Mouse (Mus musculus) embryo, embryonic 11.5 days (tissue): ENCODE measurements around the gene Ezr.

Experiments used
- DNase-seq: peaks from one replicate; pipeline ENCODE4 v3.0.0-alpha.2; 2012; ENCODE audit warnings: low read depth, low spot score

Ezr gene

GRCm38 (mm10) chr17:6789581-6790118 lies 7.1 kb upstream of the Ezr start:
- no peak for DNase-seq

GRCm38 (mm10) chr17:6789103-6789502 lies 6.5 kb upstream of the Ezr start:
- DNase-seq, result no peak

GRCm38 (mm10) chr17:6787241-6787640 lies 4.7 kb upstream of the Ezr start:
- DNase-seq, result no peak

- DNase-seq, result no peak
Measured at GRCm38 (mm10) chr17:6783756-6784357, 1.3 kb upstream of the Ezr start.

- peak; percentile 31 for DNase-seq
Measured at GRCm38 (mm10) chr17:6783006-6783661, 550 bp upstream of the Ezr start.

GRCm38 (mm10) chr17:6782033-6782526 lies 504 bp downstream of the Ezr start:
- no peak for DNase-seq

GRCm38 (mm10) chr17:6781273-6781672 lies 1.3 kb downstream of the Ezr start:
- no peak for DNase-seq

- DNase-seq, result no peak
Measured at GRCm38 (mm10) chr17:6780521-6781115, 2.0 kb downstream of the Ezr start.

- DNase-seq, result no peak
Measured at GRCm38 (mm10) chr17:6779632-6780031, 3.0 kb downstream of the Ezr start.

- DNase-seq, result peak; percentile 47
Measured at GRCm38 (mm10) chr17:6778771-6779509, 3.6 kb downstream of the Ezr start.

GRCm38 (mm10) chr17:6778332-6778683 lies 4.3 kb downstream of the Ezr start:
- DNase-seq, result peak; percentile 55

- no peak for DNase-seq
Measured at GRCm38 (mm10) chr17:6777629-6778331, 4.8 kb downstream of the Ezr start.

GRCm38 (mm10) chr17:6777061-6777460 lies 5.5 kb downstream of the Ezr start:
- no peak for DNase-seq

- DNase-seq, result no peak
Measured at GRCm38 (mm10) chr17:6776576-6776975, 6.0 kb downstream of the Ezr start.

- DNase-seq, result no peak
Measured at GRCm38 (mm10) chr17:6776123-6776522, 6.5 kb downstream of the Ezr start.

GRCm38 (mm10) chr17:6775671-6776070 lies 6.9 kb downstream of the Ezr start:
- no peak for DNase-seq

- DNase-seq, result no peak
Measured at GRCm38 (mm10) chr17:6775221-6775620, 7.4 kb downstream of the Ezr start.

GRCm38 (mm10) chr17:6773249-6773966 lies 9.2 kb downstream of the Ezr start:
- DNase-seq, result no peak

GRCm38 (mm10) chr17:6772490-6772773 lies 10.2 kb downstream of the Ezr start:
- DNase-seq, result no peak

GRCm38 (mm10) chr17:6771661-6772489 lies 10.7 kb downstream of the Ezr start:
- no peak for DNase-seq
